Mouse (Mus musculus) adrenal gland (tissue): ENCODE results near the gene Nisch.

ENCODE experiments used
- intact Hi-C: fragments of 180-260 bp; cut with DNase I; formaldehyde crosslinking; loops from one replicate; pipeline ENCODE4 v1.15.1; 2025

Nisch gene

DNA sequence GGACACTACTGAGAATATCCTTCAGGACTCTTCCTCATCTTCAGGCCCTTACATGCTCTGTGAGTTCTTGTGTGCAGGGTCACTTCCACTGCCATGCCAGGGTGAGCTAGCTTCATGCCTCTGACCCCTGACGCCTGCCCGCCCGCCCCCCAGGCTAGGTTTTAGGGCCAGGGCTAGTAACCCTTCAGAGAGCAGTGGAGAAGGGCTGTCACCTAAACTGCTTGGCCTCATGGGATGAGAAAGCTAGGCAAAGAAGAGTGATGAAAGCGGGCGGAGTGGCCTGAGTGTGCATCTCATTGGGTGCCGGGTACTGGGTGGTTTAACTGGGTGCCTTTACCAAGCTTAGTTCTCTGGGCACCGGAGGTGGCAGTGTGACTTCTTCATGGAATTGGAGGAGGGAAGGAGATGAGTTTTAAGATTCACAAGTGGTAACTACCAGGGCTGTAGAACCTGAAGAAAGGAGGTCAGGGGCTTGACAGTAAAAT lies 84.2 kb downstream of the Nisch start:
- intact Hi-C loops = loop anchor here (5.0 kb wide), 1 partner anchor 50 kb away; no protein-coding TSS in a partner anchor

GRCm38 (mm10) chr14:31132031-31132430 lies 84.7 kb downstream of the Nisch start:
- intact Hi-C loops = loop anchor here (5.0 kb wide), 1 partner anchor 50 kb away; no protein-coding TSS in a partner anchor

DNA sequence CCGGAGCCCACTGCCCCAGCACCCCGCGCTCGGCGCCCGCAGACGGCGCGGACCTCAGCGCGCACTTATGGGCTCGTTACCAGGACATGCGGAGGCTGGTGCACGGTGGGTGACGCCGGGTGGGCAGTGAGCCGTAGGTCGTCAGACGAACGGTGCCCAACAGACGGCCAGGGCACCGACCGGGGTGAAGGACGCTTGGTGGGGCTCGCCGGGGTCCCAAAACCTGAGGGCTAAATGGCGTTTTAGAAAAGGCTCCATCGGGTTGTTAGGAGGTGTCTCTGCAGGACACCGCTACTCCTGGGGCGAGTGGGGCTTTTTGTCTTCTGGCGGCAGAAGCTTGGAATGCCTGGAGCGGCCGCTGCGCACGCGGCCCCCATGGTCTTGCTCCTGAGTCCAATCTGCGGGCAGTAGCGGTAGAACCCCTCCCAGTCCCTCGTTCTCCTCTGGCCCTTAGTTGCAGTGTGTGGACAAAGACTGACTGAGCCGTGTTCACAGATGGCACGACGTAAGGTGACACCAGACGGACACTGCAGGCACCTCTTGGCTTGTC lies 85.4 kb downstream of the Nisch start:
- intact Hi-C loops = loop anchor here (5.0 kb wide), 1 partner anchor 51 kb away; no protein-coding TSS in a partner anchor

DNA sequence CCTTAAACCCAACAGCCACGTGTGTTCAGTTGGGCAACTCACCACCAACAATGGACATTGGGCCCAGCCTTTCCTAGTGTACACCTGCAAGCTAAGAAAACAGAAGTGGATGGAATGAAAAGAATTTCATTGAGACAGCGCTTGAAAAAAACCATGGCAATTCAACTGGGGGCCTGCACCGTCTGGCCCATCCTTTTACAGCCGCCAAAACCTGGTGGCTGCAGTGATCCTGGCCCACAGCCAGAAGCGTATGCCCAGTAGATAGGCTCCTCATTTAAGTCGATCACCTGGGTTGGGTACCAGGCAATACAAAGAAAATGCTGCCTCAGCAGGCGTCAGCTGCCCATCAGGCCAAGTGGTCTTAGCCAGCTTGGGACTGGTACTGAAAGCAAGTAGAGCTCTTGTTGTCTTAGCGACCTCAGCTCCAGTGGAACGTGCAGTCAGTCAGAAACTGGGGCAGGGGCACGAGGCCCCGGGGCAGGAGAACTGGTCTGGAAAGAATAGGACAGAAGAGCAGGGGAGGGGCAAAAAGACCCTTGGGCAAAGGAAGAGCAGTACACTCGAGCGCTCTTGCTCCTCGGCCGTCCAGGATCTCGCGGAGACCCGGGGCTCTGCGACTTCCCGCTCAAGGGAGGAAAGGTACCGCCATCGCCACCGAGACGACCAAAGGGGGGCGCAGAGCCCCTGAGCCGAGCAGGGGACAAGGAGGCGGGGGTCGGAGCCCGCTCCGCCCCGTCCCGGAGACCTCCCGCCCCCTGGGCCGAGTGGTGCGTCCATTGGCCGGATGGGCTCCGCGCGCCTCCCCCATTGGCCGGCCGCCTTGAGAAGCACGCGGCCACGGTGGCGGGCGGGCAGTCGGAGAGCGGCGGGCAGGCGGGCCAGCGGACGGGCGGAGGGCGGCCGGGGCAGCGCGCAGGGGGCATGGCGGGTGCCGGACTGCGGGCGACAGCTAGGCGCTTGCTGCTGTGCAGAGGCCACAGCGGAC lies 86.2 kb downstream of the Nisch start, which contains the start of gene Nt5dc2:
TSS of gene Nt5dc2 (plus strand) at position 818 of the 985 bp plus-strand sequence.
- intact Hi-C loops = loop anchor here (5.0 kb wide), 1 partner anchor 52 kb away; no protein-coding TSS in a partner anchor

DNA sequence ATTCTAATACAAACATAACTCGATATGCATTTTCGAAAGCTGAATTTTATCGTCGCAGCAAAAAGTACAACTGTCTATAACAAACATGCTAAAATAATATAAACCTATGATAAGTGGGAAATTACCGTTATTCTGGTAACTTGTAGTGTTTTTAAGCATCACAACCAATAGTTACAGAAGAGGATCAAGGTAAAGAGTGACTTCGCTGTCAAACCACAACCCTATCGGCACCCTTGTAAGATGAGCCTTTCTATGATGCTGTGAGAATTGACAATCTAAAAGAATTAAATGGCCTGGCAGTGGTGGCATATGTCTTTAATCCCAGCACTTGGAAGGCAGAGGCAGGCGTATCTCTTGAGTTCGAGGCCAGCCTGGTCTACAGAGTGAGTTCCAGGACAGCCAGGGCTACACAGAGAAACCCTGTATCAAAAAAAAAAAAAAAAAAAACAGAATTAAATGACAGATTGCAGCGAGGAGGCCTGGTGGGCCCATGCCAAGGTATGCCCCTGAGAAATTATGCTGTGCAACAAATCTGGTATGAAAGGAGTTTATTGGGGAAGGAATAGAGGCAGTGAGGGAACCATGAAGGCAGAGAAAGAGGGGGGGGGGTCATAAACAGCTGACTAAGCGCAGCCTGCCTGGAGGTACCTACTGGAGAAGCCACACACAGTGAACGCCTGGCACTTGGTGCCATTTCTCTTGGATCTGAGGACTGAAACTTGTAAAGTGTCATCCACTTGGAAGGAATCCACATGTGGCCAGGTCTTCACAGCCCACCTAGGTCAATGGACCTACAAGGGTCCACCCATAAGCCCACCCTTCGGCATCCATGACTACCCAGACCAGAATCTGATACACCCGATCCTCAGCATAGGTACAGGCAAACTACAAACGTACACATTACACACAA lies 87.2 kb downstream of the Nisch start:
- intact Hi-C loops = loop anchor here (5.0 kb wide), 1 partner anchor 53 kb away; no protein-coding TSS in a partner anchor

- intact Hi-C loops = no loop called here
Measured at GRCm38 (mm10) chr14:31128826-31129219, 87.9 kb downstream of the Nisch start, which contains the start of gene Smim4. Smim4 (minus strand) TSS chr14:31128956.

DNA sequence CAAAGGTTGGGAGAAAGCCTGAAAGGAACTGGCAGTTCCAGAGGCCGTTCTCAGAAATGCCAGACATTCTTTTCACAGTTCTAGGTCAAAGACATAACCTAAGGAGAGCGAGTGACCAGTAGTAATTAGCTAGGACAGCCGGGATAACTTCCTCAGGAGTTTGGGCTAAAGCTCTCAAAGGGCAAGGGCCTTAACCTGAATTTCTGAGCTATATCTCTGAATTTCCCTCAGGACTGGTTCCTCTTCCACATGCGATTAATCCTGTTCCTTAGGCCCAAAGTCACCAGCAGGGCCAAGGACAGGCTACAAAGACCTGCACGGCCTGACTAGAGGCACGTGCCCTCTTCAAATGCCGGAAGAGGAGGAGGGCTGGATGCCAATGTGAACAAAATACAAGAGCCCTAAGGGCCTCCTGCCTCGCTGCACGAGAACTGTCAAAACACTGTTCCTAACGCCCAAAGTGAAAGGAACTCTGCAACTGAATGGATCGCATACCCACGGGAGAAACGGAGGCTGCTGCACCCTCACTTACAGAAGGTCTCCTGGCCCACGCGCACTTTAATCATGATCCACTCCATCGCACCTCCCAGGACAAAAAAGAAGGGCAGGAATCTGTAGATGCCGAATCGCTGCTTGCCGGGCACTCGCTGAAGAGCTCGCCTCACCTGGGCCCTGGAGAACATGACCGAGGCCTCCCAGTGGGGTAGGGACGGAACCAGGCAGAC lies 88.5 kb downstream of the Nisch start:
- intact Hi-C loops = no loop called here

DNA sequence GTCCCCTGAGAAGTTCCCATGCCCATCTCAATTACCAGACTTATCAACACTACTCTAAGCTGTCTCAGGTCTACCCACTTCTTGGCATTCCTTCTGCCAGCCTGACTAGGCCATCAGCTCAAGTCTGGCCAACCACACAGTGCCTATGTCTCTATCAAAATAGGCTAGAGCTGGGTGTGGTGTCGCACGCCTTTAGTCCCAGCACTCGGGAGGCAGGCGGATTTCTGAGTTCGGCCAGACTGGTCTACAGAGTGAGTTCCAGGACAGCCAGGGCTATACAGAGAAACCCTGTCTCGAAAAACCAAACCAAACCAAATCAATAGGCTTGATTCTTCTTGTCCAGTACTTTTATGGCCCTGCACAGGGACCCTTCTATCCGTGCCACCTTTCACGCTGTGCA lies 89.9 kb downstream of the Nisch start:
- intact Hi-C loops = no loop called here

DNA sequence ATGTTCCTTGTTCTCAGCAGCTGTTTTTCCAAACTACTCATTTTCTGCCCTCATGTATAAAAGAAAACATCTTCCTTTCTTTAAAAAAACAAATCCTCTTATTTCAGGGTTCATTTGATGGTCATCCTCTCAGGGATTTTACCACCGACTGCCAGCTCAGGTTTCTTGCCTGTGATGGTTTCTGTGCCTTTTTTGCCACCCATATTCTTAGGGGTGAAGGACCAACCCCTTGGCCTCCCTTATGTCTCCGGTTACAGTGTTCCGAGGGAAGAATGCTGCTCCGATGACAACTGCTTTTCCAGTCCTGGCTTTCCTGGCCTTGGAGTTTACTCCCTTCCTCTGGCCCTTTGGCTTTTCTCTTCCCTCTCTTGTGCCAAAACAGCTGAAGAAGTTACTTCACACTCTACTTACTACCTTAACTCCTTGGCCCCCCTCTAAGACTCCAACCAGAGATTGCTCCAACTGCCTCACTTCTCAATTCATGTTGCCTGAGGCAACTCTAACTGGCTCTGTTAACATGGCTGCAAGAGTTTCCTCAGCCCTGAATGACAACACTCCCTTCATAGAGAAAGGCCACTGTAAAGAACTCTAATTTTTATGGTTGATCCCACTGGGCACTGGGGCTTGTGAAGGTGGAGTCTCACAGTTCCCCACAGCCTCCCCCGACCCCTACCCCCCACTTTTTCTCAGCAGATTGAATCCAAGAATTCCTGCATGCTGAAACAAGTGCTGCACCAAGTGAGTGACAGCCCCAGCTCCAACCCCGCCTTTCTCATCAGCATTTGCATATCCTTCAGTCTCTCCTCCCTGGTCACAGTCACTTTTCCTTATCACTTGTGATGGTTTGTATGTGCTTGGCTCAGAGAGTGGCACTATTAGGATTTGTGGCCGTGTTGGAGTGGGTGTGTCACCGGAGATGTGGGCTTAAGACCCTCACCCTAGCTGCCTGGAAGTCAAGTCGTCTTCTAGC lies 91.4 kb downstream of the Nisch start:
- intact Hi-C loops = no loop called here
